ENCODE assay signal across 25 mouse cellular contexts in genomic region chr13:114052426-114053205, GRCm38 (mm10).
DNase-seq lines count a peak whose midpoint lies in the region; ATAC-seq and TF ChIP-seq lines count a peak whose summit lies in the region.
"Had no signal": no experiment of that assay in that cellular context is flagged by ENCODE, and none has a peak within 500 bp of the region (broad histone marks: within the 10 kb centered on the region; RNA-seq: fewer than 3 reads in every experiment).

No protein-coding gene starts in this region.

- no peak overlapping the region for H3K9ac ChIP-seq in forebrain, postnatal 0 days
- H3K9ac ChIP-seq in limb, embryonic 13.5 days = peak overlapping the region; percentile 13; the same call in 1 of the 2 replicates
- H3K9ac ChIP-seq: hindbrain, embryonic 15.5 days; limb, embryonic 15.5 days; liver, embryonic 13.5 days had no signal

- 0 out of 2 replicates have a peak, but pooled peaks cover 6% of the 10 kb centered on the region for H3K27me3 ChIP-seq in forebrain, embryonic 10.5 days (ENCODE audit: poor library complexity, severe bottlenecking)
- H3K27me3 ChIP-seq in forebrain, postnatal 0 days (ENCODE audit: insufficient read depth, low read length) = no peaks in the 10 kb centered on the region
- no peaks in the 10 kb centered on the region for H3K27me3 ChIP-seq in limb, embryonic 13.5 days
- no peaks in the 10 kb centered on the region for H3K27me3 ChIP-seq in limb, embryonic 10.5 days (ENCODE audit: low read depth, poor library complexity, severe bottlenecking)
- H3K27me3 ChIP-seq: CH12.LX; hindbrain, embryonic 15.5 days; limb, embryonic 15.5 days; liver, embryonic 13.5 days; megakaryocyte, embryonic 14.5 days had no signal

- no peak for DNase-seq in forebrain, embryonic 10.5 days (ENCODE audit: extremely low spot score, low spot score)
- no peak for DNase-seq in forebrain, postnatal 0 days
- no peak for DNase-seq in limb, embryonic 10.5 days (ENCODE audit: low spot score)
- peak; percentile 49 for DNase-seq in ZHBTc4 (ENCODE audit: low read depth, low spot score)
- DNase-seq in mesoderm, embryonic 11.5 days (ENCODE audit: low read depth, low spot score) = peak; percentile 44
- DNase-seq in cerebellum, adult 9-10 months = no peak
- DNase-seq: adrenal gland, postnatal 10 days; cerebellum, adult 11 months; cerebellum, adult 9-11 months; gastrocnemius, postnatal 14 days; heart, postnatal 36 days; kidney, adult 18-20 months; kidney, postnatal 4 days; liver, embryonic 13.5 days; lung, adult 18-20 months; lung, postnatal 4 days; thymus, postnatal 4 days had no signal

- H3K4me3 ChIP-seq in forebrain, embryonic 10.5 days = no peak overlapping the region
- no peak overlapping the region for H3K4me3 ChIP-seq in forebrain, postnatal 0 days (ENCODE audit: low read depth, low read length)
- no peak overlapping the region for H3K4me3 ChIP-seq in limb, embryonic 13.5 days
- H3K4me3 ChIP-seq in limb, embryonic 10.5 days = no peak overlapping the region
- H3K4me3 ChIP-seq: heart, embryonic 10.5 days; hindbrain, embryonic 15.5 days; limb, embryonic 15.5 days; liver, embryonic 13.5 days; megakaryocyte, embryonic 14.5 days had no signal

- ATAC-seq in forebrain, postnatal 0 days = no peak
- ATAC-seq in limb, embryonic 13.5 days (ENCODE audit: low FRiP score, low read depth) = no peak
- ATAC-seq in erythroid progenitor cell, adult 5-6 weeks (replicated peaks; ENCODE audit: low FRiP score, poor library complexity, severe bottlenecking) = no peak
- ATAC-seq: lung, postnatal 0 days had no signal

- H3K9me3 ChIP-seq in forebrain, embryonic 10.5 days = no peaks in the 10 kb centered on the region
- no peaks in the 10 kb centered on the region for H3K9me3 ChIP-seq in forebrain, postnatal 0 days (ENCODE audit: low read length)
- no peaks in the 10 kb centered on the region for H3K9me3 ChIP-seq in limb, embryonic 13.5 days
- no peaks in the 10 kb centered on the region for H3K9me3 ChIP-seq in limb, embryonic 10.5 days (replicated peaks)
- H3K9me3 ChIP-seq: heart, embryonic 10.5 days; hindbrain, embryonic 15.5 days; limb, embryonic 15.5 days; liver, embryonic 13.5 days had no signal

- no peak for TF ChIP-seq CTCF in forebrain, postnatal 0 days (IDR thresholded peaks at IDR 0.05; ENCODE audit: low read depth)

- H3K4me1 ChIP-seq in forebrain, embryonic 10.5 days = peaks cover 56% of the 10 kb centered on the region
- no peaks in the 10 kb centered on the region for H3K4me1 ChIP-seq in forebrain, postnatal 0 days (ENCODE audit: insufficient read depth)
- H3K4me1 ChIP-seq in limb, embryonic 13.5 days = no peaks in the 10 kb centered on the region; the same call in 1 of the 2 replicates
- peaks cover 6% of the 10 kb centered on the region for H3K4me1 ChIP-seq in limb, embryonic 10.5 days
- H3K4me1 ChIP-seq: limb, embryonic 15.5 days; liver, embryonic 13.5 days; megakaryocyte, embryonic 14.5 days had no signal

- no peak overlapping the region for H3K4me2 ChIP-seq in forebrain, postnatal 0 days (ENCODE audit: low read depth)
- H3K4me2 ChIP-seq in limb, embryonic 13.5 days (replicated peaks) = no peak overlapping the region
- H3K4me2 ChIP-seq: hindbrain, embryonic 15.5 days; limb, embryonic 15.5 days; liver, embryonic 13.5 days had no signal

- H3K36me3 ChIP-seq in forebrain, embryonic 10.5 days (replicated peaks) = no peaks in the 10 kb centered on the region
- no peaks in the 10 kb centered on the region for H3K36me3 ChIP-seq in forebrain, postnatal 0 days (ENCODE audit: insufficient read depth)
- no peaks in the 10 kb centered on the region for H3K36me3 ChIP-seq in limb, embryonic 13.5 days
- H3K36me3 ChIP-seq in limb, embryonic 10.5 days = no peaks in the 10 kb centered on the region
- H3K36me3 ChIP-seq: heart, embryonic 10.5 days; hindbrain, embryonic 15.5 days; limb, embryonic 15.5 days; liver, embryonic 13.5 days had no signal

- H3K27ac ChIP-seq in forebrain, embryonic 10.5 days = peak overlapping the region; percentile 9; the same call in 1 of the 2 replicates
- no peak overlapping the region for H3K27ac ChIP-seq in forebrain, postnatal 0 days (ENCODE audit: low read depth, low read length)
- no peak overlapping the region for H3K27ac ChIP-seq in limb, embryonic 13.5 days
- no peak overlapping the region for H3K27ac ChIP-seq in limb, embryonic 10.5 days
- H3K27ac ChIP-seq: heart, embryonic 10.5 days; hindbrain, embryonic 15.5 days; limb, embryonic 15.5 days; liver, embryonic 13.5 days had no signal

- WGBS in forebrain, embryonic 10.5 days = 32% methylated on average over 15 of the region's 15 CpGs
- 42% methylated on average over 15 of the region's 15 CpGs for whole genome bisulfite sequencing in forebrain, postnatal 0 days
- 66% methylated on average over 15 of the region's 15 CpGs for WGBS in limb, embryonic 13.5 days
- 66% methylated on average over 15 of the region's 15 CpGs for whole genome bisulfite sequencing in limb, embryonic 10.5 days

Comparison
In these comparisons a context has a peak if more than half of its experiments do, and no peak if none do; other contexts are left out.
1. DNase-seq: peak in ZHBTc4 (single experiment) and mesoderm, embryonic 11.5 days (single experiment); none in forebrain, embryonic 10.5 days (single experiment), forebrain, postnatal 0 days (single experiment), limb, embryonic 10.5 days (single experiment) and cerebellum, adult 9-10 months (single experiment).